Mouse (Mus musculus) heart, adult 2 months (tissue): ENCODE data around the gene Jmjd6.

Experiments
- EP300 ChIP-seq: fragments of 200-500 bp; IDR thresholded peaks from 2 replicates; pipeline ENCODE4 v1.6.1; 2011; ENCODE audit warnings: low read depth, low read length, control low read depth; ENCODE audit not compliant: insufficient read depth
- POLR2A ChIP-seq: fragments of 200-500 bp; IDR thresholded peaks from 2 replicates; pipeline ENCODE4 v1.6.1; 2011; ENCODE audit warnings: mild to moderate bottlenecking, low read depth, low read length, control low read depth; ENCODE audit not compliant: insufficient read depth

DNA sequence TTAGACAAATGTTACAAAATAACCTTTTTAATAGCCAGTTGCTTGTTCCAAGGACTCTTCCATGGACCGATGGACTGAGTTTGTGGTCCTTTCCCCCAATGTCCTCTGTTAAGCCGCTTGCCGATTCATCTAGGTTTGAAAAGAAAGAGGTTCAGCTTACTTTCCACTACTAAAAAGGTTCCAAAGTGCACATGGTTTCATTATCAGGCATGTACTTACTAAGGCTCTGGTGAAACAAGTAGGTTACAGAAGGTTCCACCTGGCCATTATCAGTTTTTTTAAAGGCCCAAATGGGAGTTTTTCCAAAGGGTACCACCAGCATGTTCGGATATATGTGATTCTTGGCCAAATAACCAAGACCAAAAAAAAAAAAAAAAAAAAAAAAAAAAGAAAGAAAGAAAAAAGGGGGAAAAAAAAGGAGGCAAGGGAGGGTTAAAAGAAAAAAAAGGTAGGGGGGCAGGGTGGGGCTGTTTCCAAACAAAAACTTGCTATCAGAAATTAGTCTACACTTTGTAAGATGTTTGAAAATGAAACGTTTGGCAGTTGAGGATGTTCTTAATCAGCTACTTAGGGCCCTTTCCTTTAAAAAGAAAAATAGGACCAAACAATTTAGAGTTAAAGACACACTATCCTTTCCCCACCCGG is 7.7 kb upstream of the Jmjd6 start:
- TF ChIP-seq POLR2A (no peak), EP300 (no peak)
